Mouse (Mus musculus) WW6 (cell line): ENCODE data around the gene Trpm5.

ENCODE experiments used
- DNase-seq: peaks from one replicate; pipeline ENCODE4 v3.0.0-alpha.2; 2013; ENCODE audit warnings: low read depth, low spot score

Trpm5 gene

GRCm38 (mm10) chr7:143106062-143106461 is 11.6 kb upstream of the Trpm5 start, which contains the start of gene Kcnq1:
Gene Kcnq1, plus strand, starts transcription at chr7:143106362.
- no peak for DNase-seq

DNA sequence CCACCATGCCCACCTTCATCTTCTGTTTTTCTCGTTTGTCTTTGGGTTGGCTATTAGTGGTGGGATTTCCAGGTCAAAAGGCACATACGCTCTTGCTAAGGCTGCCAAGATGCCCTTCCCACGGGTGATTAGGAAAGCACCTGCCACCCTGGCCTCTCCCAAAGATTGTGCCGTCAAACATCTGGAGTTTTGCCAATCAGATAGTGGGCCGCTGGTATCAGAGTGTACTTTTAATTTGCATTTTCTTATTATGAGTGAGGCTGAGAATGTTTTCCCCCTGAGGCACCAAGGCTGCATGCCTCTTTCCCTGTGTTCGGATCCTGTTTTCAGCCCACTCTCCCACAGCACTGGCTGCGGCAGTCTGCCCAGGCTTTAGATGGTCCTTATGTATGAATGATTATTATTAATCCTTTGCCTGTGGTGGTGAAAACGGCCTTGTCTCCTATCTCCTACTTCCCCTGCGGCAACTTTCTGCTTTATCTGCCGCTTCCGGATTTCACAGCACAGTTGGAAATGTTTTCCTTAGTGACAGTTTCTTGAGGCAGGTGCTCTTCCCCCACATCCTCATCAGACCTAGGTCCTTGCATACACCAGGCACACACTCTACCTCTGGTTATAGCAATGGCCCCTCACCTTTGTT is 10.9 kb upstream of the Trpm5 start:
- DNase-seq: no peak

GRCm38 (mm10) chr7:143100759-143101158 is 6.3 kb upstream of the Trpm5 start:
- DNase-seq: no peak

- no peak for DNase-seq
Measured at GRCm38 (mm10) chr7:143095554-143095907, 1.1 kb upstream of the Trpm5 start.

DNA sequence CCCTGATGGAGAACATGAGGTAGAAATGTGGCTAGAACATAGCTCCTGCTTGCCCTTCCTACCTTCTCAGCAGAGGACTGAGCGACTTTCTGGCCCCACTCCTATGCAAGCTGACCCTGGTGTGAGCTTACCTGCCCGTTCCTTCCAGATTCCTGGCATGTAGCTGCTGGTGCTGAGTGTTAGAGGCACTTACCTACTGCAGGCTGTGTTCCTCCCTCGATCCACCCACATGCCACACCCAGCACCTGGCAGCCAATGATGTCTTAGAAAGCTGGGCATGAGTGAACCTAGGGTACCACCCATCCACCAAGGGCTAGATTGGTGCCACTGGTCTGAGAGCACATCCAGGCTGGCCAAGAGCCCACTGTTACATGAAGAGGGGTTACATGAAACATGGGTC is 595 bp downstream of the Trpm5 start:
- no peak for DNase-seq

DNA sequence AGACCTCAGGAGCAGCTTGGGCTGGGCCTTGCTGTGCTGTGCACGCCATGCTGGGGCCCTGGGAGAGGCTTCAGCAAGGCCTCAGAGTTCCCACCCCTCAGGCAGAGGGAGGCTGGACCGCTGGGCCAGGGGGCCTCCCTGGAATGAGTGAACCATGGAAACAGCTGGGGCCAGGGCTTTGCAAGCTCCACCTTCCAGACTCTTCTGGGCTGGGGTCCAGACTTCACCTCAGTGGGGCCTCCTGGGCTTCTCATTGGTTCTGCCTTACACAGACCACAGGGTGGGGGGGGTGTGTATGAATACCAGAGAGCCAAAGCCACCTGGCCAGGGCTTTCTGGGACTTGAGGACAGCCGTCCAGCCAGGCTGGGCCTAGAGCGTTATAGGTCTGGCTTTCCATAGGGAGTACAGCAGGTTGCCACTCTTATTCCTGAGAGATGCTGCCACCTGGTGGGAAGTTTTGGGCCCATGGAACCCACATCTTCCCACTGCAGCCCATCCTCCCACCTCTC is 7.3 kb downstream of the Trpm5 start:
- DNase-seq: no peak

DNA sequence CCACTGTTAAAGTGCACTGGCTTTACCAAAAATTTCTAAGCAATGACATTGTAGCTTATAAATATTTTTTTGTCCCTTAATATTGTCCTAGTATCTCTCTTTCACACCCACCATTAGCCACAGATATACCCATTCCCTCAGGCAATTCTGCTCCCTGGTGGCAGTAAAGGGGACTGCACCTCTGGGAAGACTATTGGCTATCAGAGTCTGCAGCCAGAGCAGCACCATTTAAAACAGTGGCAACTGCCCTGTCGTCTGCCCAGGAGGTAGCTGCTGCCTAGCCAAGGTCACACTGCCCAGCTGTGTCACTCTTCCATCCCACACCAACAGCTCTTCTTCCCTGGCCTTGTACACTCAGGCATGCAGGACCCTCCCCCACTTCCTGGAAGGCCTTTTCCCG is 8.1 kb downstream of the Trpm5 start:
- no peak for DNase-seq

GRCm38 (mm10) chr7:143083708-143084107 is 10.7 kb downstream of the Trpm5 start:
- DNase-seq: no peak

GRCm38 (mm10) chr7:143082024-143082423 is 12.4 kb downstream of the Trpm5 start:
- no peak for DNase-seq

- no peak for DNase-seq
Measured at GRCm38 (mm10) chr7:143077351-143077750, 17.1 kb downstream of the Trpm5 start.

DNA sequence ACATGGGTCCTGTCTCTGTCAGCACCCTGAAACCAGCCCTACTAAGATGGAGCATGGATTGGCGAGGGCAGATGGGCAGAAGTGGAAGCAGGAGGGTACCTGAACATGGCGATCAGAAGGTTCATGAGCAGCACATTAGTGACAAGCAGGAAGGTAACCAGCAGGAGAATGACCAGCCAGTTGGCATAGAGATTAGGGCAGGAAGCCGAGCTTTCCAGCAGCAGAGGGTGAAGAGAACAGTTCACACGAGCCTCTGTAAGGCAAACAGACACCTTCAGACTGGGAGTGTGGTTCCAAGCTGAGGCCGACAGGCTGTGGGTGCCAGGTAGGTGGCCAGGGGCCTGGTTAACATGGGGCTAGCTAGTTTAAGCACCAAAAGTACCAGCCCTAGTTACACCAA is 19.0 kb downstream of the Trpm5 start:
- DNase-seq: no peak

- no peak for DNase-seq
Measured at GRCm38 (mm10) chr7:143073086-143073485, 21.4 kb downstream of the Trpm5 start.

DNA sequence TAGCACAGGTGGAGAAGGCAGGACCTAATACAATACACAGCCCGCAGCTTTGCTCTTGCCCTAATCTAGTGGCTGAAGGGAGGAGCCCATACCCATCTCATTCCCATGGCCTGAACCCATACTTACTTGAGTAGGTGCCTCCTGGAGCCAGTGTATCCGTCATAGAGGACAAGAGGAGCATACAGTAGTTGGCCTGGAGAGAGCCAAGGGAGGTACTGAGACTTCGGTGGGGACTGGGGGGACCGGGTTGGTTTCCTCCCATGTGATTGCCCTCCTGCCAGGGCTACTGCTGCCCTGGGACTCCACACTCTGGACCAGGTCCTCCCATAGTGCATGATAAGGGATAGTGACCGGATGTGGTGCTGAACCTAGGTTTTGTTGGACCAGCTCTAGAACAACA is 21.8 kb downstream of the Trpm5 start:
- no peak for DNase-seq

- DNase-seq: no peak
Measured at GRCm38 (mm10) chr7:143070506-143071070, 23.9 kb downstream of the Trpm5 start.

DNA sequence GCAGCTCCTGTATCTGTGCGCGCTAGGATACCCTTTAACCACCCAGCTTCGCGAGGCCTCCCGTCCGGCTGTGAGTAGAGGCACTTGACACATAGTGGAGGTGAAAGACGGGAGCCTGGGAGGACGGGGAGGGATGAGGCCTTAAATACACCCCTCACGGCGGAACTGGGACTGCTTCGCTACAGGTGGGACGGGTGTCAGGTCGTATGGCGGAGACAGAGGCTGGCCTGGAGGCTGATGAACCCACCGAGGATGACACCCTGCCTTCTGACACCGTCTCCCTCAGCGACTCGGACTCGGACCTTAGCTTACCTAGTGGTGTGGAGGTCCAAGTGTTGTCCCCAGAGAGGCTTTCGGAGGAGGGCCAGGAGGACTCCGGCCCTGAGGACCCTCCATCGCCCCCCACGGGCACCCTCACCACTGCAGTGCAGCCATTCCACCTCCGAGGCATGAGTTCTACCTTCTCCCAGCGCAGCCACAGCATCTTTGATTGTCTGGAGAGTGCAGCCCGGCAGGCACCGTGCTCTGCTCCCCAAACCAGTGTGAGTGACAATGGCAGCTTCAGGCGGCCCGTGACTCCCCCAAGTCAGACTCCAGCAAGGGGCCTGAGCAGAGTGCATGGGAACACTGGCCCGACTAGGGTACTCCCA is 24.6 kb downstream of the Trpm5 start:
- no peak for DNase-seq

GRCm38 (mm10) chr7:143068882-143069591 is 25.4 kb downstream of the Trpm5 start, which contains the start of gene Tssc4:
Gene Tssc4, plus strand, starts transcription at chr7:143069249.
- DNase-seq: peak; percentile 97

DNA sequence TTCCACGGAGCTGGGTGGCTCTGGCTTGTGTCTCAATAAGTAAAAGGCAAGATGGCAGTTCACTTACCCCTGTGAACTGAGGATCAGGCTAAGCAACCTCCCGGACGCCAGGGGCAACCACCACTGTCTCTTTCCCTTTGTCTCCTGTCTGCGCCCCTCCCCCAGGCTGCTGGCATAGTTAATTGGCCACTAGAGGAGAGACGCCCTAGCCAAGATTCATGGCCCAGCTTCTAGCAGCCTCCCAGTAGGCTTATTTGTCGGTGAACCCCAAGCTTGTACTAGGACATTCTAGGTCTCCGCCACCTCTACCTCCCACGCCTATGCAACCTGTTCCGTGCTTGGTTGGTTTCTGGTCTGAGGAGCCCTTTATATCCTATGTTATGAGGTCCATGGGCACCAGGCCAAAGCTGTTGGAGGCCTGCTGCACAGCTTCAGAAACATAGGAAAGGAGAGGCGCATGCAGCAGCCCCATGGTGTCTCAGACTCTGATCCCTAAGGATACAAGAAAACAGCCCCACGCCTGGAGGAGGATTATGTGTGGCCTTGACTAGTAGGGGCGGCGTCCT is 26.0 kb downstream of the Trpm5 start:
- no peak for DNase-seq

- DNase-seq: no peak
Measured at GRCm38 (mm10) chr7:143067897-143068296, 26.5 kb downstream of the Trpm5 start.

- DNase-seq: no peak
Measured at GRCm38 (mm10) chr7:143067469-143067868, 27.0 kb downstream of the Trpm5 start.

DNA sequence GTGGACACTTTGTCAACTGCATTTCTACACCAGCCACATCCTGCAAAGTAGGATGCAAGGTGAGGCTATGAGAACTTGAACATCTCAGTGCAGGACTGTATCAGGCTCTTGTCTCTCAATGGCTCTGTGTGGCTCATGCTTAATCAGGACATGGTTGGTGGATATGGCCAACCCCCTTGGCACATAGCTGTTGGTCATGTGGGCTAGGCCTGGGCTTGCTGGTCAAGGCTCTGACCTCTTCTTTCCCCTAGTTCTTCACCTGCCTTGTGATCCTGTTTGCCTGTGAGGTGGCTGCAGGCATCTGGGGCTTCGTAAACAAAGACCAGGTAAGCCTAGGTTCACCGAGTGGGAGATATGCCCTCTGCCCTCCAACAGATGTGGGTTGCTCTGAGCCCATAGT is 28.8 kb downstream of the Trpm5 start:
- no peak for DNase-seq

- no peak for DNase-seq
Measured at GRCm38 (mm10) chr7:143064226-143064625, 30.2 kb downstream of the Trpm5 start.

- DNase-seq: no peak
Measured at GRCm38 (mm10) chr7:143062704-143063103, 31.7 kb downstream of the Trpm5 start.
